Mouse (Mus musculus) MEL (cell line): ENCODE results near the gene Cd84. TPM values are rescaled to one million over a fixed set of nuclear protein-coding genes. Genes with fewer than 3 reads are reported as not detected.
A peak's percentile ranks its signal among the peaks of the same experiment; 100 is the strongest.

ENCODE experiments used
- DNase-seq: peaks from one replicate; pipeline ENCODE4 v3.0.0; 2011; ENCODE audit warnings: low read depth, low spot score
- H3K27ac ChIP-seq: 2 replicates; pipeline ENCODE4 v1.5.1; 2012; ENCODE audit warnings: low read depth, mild to moderate bottlenecking, control low read depth, low read length, moderate library complexity; ENCODE audit not compliant: control insufficient read depth
- H3K27me3 ChIP-seq, 2 experiments: fragments of 150-350 bp in 1 of 2; sonication (generic) in 1 of 2; 2 replicates each; pipeline ENCODE4 v1.6.1; 2012; ENCODE audit warnings: low read length in 2 of 2, mild to moderate bottlenecking in 2 of 2, improper control_type of control experiment in 1 of 2, moderate library complexity in 1 of 2; ENCODE audit not compliant: insufficient read depth in 2 of 2, control insufficient read depth in 1 of 2
- H3K36me3 ChIP-seq, 2 experiments: 2 replicates each; pipeline ENCODE4 v1.6.1; 2012 to 2014; ENCODE audit warnings: low read length in 2 of 2, improper control_type of control experiment in 1 of 2, inconsistent platforms in 1 of 2, mild to moderate bottlenecking in 1 of 2; ENCODE audit not compliant: insufficient read depth in 2 of 2, control insufficient read depth in 1 of 2
- H3K4me1 ChIP-seq, 2 experiments: fragments of 150-350 bp in 1 of 2; sonication (generic) in 1 of 2; 2 replicates each; pipeline ENCODE4 v1.6.1; 2012; ENCODE audit warnings: low read length in 2 of 2, improper control_type of control experiment in 1 of 2, mild to moderate bottlenecking in 1 of 2; ENCODE audit not compliant: insufficient read depth in 2 of 2, control insufficient read depth in 1 of 2
- H3K4me3 ChIP-seq, 2 experiments: fragments of 150-350 bp in 1 of 2; sonication (generic) in 1 of 2; 2 replicates each; pipeline ENCODE4 v1.5.1; 2012; ENCODE audit warnings: low read depth in 2 of 2, low read length in 2 of 2, mild to moderate bottlenecking in 2 of 2, moderate library complexity in 2 of 2, control low read depth in 1 of 2, improper control_type of control experiment in 1 of 2; ENCODE audit not compliant: control insufficient read depth in 1 of 2, insufficient read depth in 1 of 2
- H3K79me2 ChIP-seq: 2 replicates; pipeline ENCODE4 v1.6.1; 2012; ENCODE audit warnings: mild to moderate bottlenecking, low read length, moderate library complexity; ENCODE audit not compliant: control insufficient read depth, poor library complexity, insufficient read depth
- H3K9ac ChIP-seq: 2 replicates; pipeline ENCODE4 v1.6.1; 2012; ENCODE audit warnings: low read depth, mild to moderate bottlenecking, control low read depth, low read length, moderate library complexity; ENCODE audit not compliant: control insufficient read depth, poor library complexity, severe bottlenecking
- H3K9me3 ChIP-seq: fragments of 150-350 bp; sonication (generic); replicated peaks from 2 replicates; pipeline ENCODE4 v1.6.1; 2012; ENCODE audit warnings: mild to moderate bottlenecking, low read length, improper control_type of control experiment, moderate library complexity; ENCODE audit not compliant: insufficient read depth
- BHLHE40 ChIP-seq: IDR thresholded peaks from 2 replicates; pipeline ENCODE4 v1.6.1; 2012; ENCODE audit warnings: low read depth, mild to moderate bottlenecking, inconsistent platforms, low read length, improper control_type of control experiment, borderline replicate concordance
- CHD1 ChIP-seq: IDR thresholded peaks from 2 replicates; pipeline ENCODE4 v1.6.1; 2012; ENCODE audit warnings: low read depth, mild to moderate bottlenecking, inconsistent platforms, low read length, improper control_type of control experiment
- CTCF ChIP-seq, 3 experiments: IDR thresholded peaks in 2 of 3; conservative IDR thresholded peaks in 1 of 3; 2 replicates each; pipeline ENCODE4 v1.5.1; 2011 to 2012; ENCODE audit warnings: low read length in 3 of 3, low read depth in 2 of 3, mild to moderate bottlenecking in 2 of 3, improper control_type of control experiment in 1 of 3, inconsistent platforms in 1 of 3, mixed read lengths in 1 of 3, moderate library complexity in 1 of 3; ENCODE audit not compliant: control insufficient read depth in 1 of 3, insufficient read depth in 1 of 3, poor library complexity in 1 of 3, severe bottlenecking in 1 of 3
- ELF1 ChIP-seq: IDR thresholded peaks from 2 replicates; pipeline ENCODE4 v1.6.1; 2014; ENCODE audit warnings: low read depth, mild to moderate bottlenecking, inconsistent platforms, low read length, improper control_type of control experiment, moderate library complexity
- GATA1 ChIP-seq: IDR thresholded peaks from 2 replicates; pipeline ENCODE4 v1.6.1; 2011; ENCODE audit warnings: low read depth, low read length, improper control_type of control experiment
- JUND ChIP-seq: IDR thresholded peaks from 2 replicates; pipeline ENCODE4 v1.6.1; 2011; ENCODE audit warnings: low read depth, mild to moderate bottlenecking, improper control_type of control experiment, low read length
- MEF2A ChIP-seq: IDR thresholded peaks from 2 replicates; pipeline ENCODE4 v1.6.1; 2014; ENCODE audit warnings: low read depth, mild to moderate bottlenecking, inconsistent platforms, low read length, improper control_type of control experiment; ENCODE audit not compliant: poor library complexity, insufficient replicate concordance, severe bottlenecking; ENCODE audit errors: extremely low read depth
- MXI1 ChIP-seq: IDR thresholded peaks from 2 replicates; pipeline ENCODE4 v1.6.1; 2011; ENCODE audit warnings: mild to moderate bottlenecking, low read depth, low read length, improper control_type of control experiment
- MYC ChIP-seq: IDR thresholded peaks from 2 replicates; pipeline ENCODE4 v1.6.1; 2011; ENCODE audit warnings: low read depth, mild to moderate bottlenecking, low read length, improper control_type of control experiment, moderate library complexity
- NELFE ChIP-seq: IDR thresholded peaks from 2 replicates; pipeline ENCODE4 v1.6.1; 2011; ENCODE audit warnings: low read depth, low read length, improper control_type of control experiment
- POLR2A ChIP-seq, 2 experiments: IDR thresholded peaks; 2 replicates each; pipeline ENCODE4 v1.6.1; 2011 to 2012; ENCODE audit warnings: low read length in 2 of 2, mild to moderate bottlenecking in 2 of 2, control low read depth in 1 of 2, improper control_type of control experiment in 1 of 2, low read depth in 1 of 2, moderate library complexity in 1 of 2; ENCODE audit not compliant: control insufficient read depth in 1 of 2, insufficient read depth in 1 of 2, poor library complexity in 1 of 2
- POLR2AphosphoS2 ChIP-seq: IDR thresholded peaks from 2 replicates; pipeline ENCODE4 v1.6.1; 2011; ENCODE audit warnings: low read length, improper control_type of control experiment
- RAD21 ChIP-seq: IDR thresholded peaks from 2 replicates; pipeline ENCODE4 v1.6.1; 2011; ENCODE audit warnings: mild to moderate bottlenecking, low read depth, low read length, improper control_type of control experiment
- SMC3 ChIP-seq: IDR thresholded peaks from 2 replicates; pipeline ENCODE4 v1.6.1; 2011; ENCODE audit warnings: low read depth, low read length, improper control_type of control experiment
- TAL1 ChIP-seq: IDR thresholded peaks from 2 replicates; pipeline ENCODE4 v1.6.1; 2012; ENCODE audit warnings: mild to moderate bottlenecking, inconsistent platforms, low read length, moderate library complexity, mixed read lengths
- TBP ChIP-seq: IDR thresholded peaks from 2 replicates; pipeline ENCODE4 v1.8.0; 2011; ENCODE audit warnings: low read depth, low read length, improper control_type of control experiment
- TCF12 ChIP-seq: IDR thresholded peaks from 2 replicates; pipeline ENCODE4 v1.6.1; 2014; ENCODE audit warnings: low read depth, mild to moderate bottlenecking, inconsistent platforms, low read length, improper control_type of control experiment, moderate library complexity
- UBTF ChIP-seq: IDR thresholded peaks from 2 replicates; pipeline ENCODE4 v1.6.1; 2012; ENCODE audit warnings: low read depth, mild to moderate bottlenecking, inconsistent platforms, low read length, improper control_type of control experiment, moderate library complexity, borderline replicate concordance; ENCODE audit not compliant: insufficient read depth
- USF1 ChIP-seq: IDR thresholded peaks from 2 replicates; pipeline ENCODE4 v1.6.1; 2014; ENCODE audit warnings: low read depth, mild to moderate bottlenecking, inconsistent platforms, low read length, improper control_type of control experiment, moderate library complexity
- ZC3H11A ChIP-seq: IDR thresholded peaks from 2 replicates; pipeline ENCODE4 v1.6.1; 2012; ENCODE audit warnings: low read depth, mild to moderate bottlenecking, inconsistent platforms, low read length, improper control_type of control experiment
- ZKSCAN1 ChIP-seq: IDR thresholded peaks from 2 replicates; pipeline ENCODE4 v1.6.1; 2012; ENCODE audit warnings: low read depth, mild to moderate bottlenecking, inconsistent platforms, low read length, improper control_type of control experiment, moderate library complexity
- ZMIZ1 ChIP-seq: IDR thresholded peaks from 2 replicates; pipeline ENCODE4 v1.6.1; 2012; ENCODE audit warnings: low read depth, mild to moderate bottlenecking, inconsistent platforms, low read length, improper control_type of control experiment, moderate library complexity
- ZNF384 ChIP-seq: IDR thresholded peaks from 2 replicates; pipeline ENCODE4 v1.6.1; 2012; ENCODE audit warnings: low read depth, mild to moderate bottlenecking, inconsistent platforms, low read length, improper control_type of control experiment
- polyA plus RNA-seq, 2 experiments: library from polyadenylated mRNA; stranded (reverse) in 1 of 2; unstranded in 1 of 2; fragments of >175 nt in 1 of 2; fragments of >200 nt in 1 of 2; gene quantifications; 2 replicates each; pipeline versions ENCODE4 v1.2.1 to v1.2.4; 2012; ENCODE audit warnings: low replicate concordance in 2 of 2, low read depth in 1 of 2; ENCODE audit not compliant: insufficient read length in 2 of 2, insufficient read depth in 1 of 2, missing spikeins in 1 of 2
- total RNA-seq: library from RNA; depleted of rRNA; stranded (reverse); fragments of 300-350 nt; gene quantifications from 2 replicates; pipeline ENCODE4 v1.2.3, GENCODE M21; 2012

Cd84 gene
- total and polyA plus RNA-seq, 3 experiments = 6.8 to 10.4 TPM; not detected in 1

DNA sequence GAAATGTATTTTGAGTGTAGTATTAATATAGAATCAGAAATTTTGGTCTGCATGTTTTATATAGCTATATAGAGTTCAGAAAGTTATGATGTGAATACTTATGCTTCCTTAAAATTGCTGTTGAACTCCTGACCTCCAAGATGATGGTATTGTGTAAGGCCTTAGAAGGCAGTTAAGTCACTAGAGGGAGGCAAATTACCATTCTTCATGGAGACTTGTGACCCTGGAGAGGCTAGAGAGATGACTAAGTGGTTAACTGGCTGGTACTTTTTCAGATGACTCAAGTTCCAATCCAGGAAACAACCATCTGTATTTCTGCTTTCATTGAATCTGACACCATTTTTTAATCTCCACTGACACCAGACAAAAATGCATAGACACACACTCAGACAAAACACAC is 11.8 kb upstream of the Cd84 start:
- peak; percentile 74 for DNase-seq

DNA sequence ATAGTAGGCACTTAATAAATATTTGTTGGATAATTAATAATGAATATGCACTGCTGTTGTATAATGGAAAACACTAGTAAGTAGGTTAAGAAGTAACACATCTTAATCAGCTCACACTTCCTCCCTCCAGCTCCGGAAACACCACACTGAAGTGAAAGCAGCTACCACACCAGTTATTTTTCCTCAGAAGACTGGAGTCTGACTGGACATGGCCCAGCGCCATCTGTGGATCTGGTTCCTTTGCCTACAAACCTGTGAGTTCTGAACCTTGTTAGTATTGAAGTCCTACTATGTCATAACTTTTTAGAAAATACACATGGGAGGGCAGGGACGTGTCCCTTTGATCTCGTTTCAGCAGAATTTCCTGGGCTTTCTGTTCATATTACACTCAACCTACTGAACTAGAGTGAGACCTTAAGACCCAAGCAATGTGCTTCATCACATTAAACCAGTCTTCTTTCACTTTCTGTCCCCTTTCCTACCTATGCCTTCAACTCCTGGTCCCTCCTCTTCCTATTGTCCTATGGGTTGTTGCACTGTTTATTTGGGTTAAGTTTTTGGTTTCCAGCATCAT is 1.0 kb downstream of the Cd84 start:
- no peaks in the 10 kb centered on the region for H3K27me3 ChIP-seq
- peak overlapping the region; percentile 75 to 76 for H3K4me3 ChIP-seq
- H3K79me2 ChIP-seq = 0 out of 2 replicates have a peak, but pooled peaks cover 5% of the 10 kb centered on the region
- peak overlapping the region; percentile 74 for H3K9ac ChIP-seq
- DNase-seq = peak; percentile 74
- no peaks in the 10 kb centered on the region for H3K9me3 ChIP-seq
- peaks cover 17 to 26% of the 10 kb centered on the region in 2 experiments for H3K4me1 ChIP-seq
- peaks cover 0 to 29% of the 10 kb centered on the region in 2 experiments; a peak in 2 of 4 replicates for H3K36me3 ChIP-seq
- TF ChIP-seq MYC (no peak), JUND (no peak), POLR2A (IDR thresholded peaks at IDR 0.05; ENCODE audit: control insufficient read depth in 1 of 2, insufficient read depth in 1 of 2, low read depth in 1 of 2, low read length in 2 of 2, poor library complexity in 1 of 2) (0 out of 4 replicates have a peak, but pooled peaks of 1 of the 2 experiments have one; percentile 38), CHD1 (0 out of 2 replicates have a peak, but pooled peaks have one; percentile 14), TBP (peak; percentile 45; the same call in 1 of the 2 replicates)
- peak overlapping the region; percentile 97 for H3K27ac ChIP-seq

More for the DNA sequence above, 11.8 kb upstream of the Cd84 start:
- H3K4me1 ChIP-seq = no peaks in the 10 kb centered on the region
- no peak overlapping the region for H3K4me3 ChIP-seq
- H3K27ac ChIP-seq = no peak overlapping the region
- no peak overlapping the region for H3K9ac ChIP-seq
- no peaks in the 10 kb centered on the region for H3K79me2 ChIP-seq
- TF ChIP-seq RAD21 (peak; percentile 83), POLR2AphosphoS2 (no peak), GATA1 (no peak), CTCF (IDR thresholded peaks at IDR 0.05 in 2 of 3, conservative IDR thresholded peaks at IDR 0.05 in 1 of 3; ENCODE audit: control insufficient read depth in 1 of 3, insufficient read depth in 1 of 3, low read depth in 2 of 3, low read length in 3 of 3, poor library complexity in 1 of 3, severe bottlenecking in 1 of 3) (peak in 2 of 3 experiments; percentile 19 to 74; a peak in 3 of 6 replicates), ZC3H11A (peak; percentile 83), SMC3 (peak; percentile 85), ZKSCAN1 (no peak)
- no peaks in the 10 kb centered on the region for H3K27me3 ChIP-seq
- H3K36me3 ChIP-seq = no peaks in the 10 kb centered on the region; a peak in 2 of 4 replicates
- H3K9me3 ChIP-seq = no peaks in the 10 kb centered on the region

DNA sequence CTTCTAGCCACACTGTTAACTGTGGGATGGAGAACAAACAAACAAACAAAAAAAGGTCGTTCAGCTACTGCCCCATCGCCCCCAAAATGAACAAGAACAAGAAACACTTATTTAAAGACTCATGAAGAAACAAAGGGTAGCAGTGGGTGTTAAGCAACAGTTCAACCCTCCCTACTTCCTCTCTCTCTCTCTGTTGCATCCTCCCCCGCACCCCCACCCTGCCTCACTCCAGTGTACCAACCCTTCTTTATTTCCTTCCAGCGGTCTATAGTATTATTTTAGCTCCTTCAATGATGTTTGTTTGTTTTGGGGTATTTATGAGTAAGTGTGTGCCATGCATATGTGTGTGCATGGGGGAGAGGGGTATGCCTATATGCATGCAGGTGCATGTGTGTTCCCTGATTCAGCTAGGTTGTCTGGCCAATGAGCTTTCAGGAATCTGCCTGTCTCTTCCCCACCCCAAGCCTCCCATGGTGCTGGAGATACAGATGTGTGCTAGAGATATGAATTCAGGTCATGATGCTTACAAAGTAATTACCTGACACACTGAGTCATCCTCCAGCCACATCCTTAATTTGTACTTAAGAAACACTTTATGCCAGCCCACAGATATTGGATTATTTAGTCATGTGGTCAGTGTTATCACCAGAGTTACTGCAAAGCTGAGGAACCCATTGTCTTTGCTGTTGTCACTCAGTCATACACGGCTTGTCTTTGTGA is 5.7 kb downstream of the Cd84 start:
- Histone ChIP-seq H3K9ac (peak overlapping the region; percentile 50; the same call in 1 of the 2 replicates), H3K79me2 (0 out of 2 replicates have a peak, but pooled peaks cover 5% of the 10 kb centered on the region), H3K4me1 (peaks cover 38 to 55% of the 10 kb centered on the region in 2 experiments), H3K9me3 (no peaks in the 10 kb centered on the region), H3K36me3 (peaks cover 0 to 66% of the 10 kb centered on the region in 2 experiments; a peak in 2 of 4 replicates), H3K27me3 (no peaks in the 10 kb centered on the region), H3K27ac (peak overlapping the region; percentile 94), H3K4me3 (peak overlapping the region in 1 of 2 experiments; percentile 28; a peak in 1 of 4 replicates)
- peak; percentile 94 for DNase-seq
- TF ChIP-seq NELFE (no peak), SMC3 (no peak), TCF12 (peak; percentile 90), ZNF384 (no peak), USF1 (peak; percentile 89), MEF2A (0 out of 2 replicates have a peak, but pooled peaks have one; percentile 14), TAL1 (peak; percentile 93), MYC (peak; percentile 63; the same call in 1 of the 2 replicates), MXI1 (no peak), ELF1 (peak; percentile 42; the same call in 1 of the 2 replicates), ZMIZ1 (no peak), UBTF (no peak), BHLHE40 (0 out of 2 replicates have a peak, but pooled peaks have one; percentile 5)
